Mouse (Mus musculus) cerebellum, adult 2 months (tissue): ENCODE data around the gene Tmcc1.

Source experiments
- CTCF ChIP-seq: fragments of 200-500 bp; IDR thresholded peaks from 2 replicates; pipeline ENCODE4 v1.5.1; 2011; ENCODE audit warnings: low read depth, mild to moderate bottlenecking, control low read depth, low read length, moderate library complexity, borderline replicate concordance; ENCODE audit not compliant: insufficient read depth
- POLR2A ChIP-seq: fragments of 200-500 bp; IDR thresholded peaks from 2 replicates; pipeline ENCODE4 v1.6.1; 2011; ENCODE audit warnings: low read length, control low read depth, borderline replicate concordance; ENCODE audit not compliant: insufficient read depth

DNA sequence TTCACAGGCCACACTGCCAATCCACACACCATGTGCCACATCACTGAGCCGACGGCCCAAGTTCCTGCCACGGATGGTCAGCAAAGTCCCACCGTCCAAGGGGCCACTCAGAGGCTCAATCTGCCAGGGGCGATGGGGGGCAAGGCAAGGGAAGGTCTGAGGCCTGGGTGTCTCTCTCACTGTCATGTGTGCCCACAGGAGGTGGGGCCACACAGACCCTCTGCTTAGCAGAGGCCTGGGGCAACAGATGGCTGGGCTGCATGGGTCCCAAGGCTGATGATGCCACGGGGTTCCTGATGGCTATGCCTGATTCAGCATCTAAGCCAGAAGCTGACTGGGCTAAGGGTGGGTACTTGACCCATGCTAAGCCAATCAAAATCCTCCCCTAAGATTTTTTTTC is 224.6 kb downstream of the Tmcc1 start:
- TF ChIP-seq CTCF, result no peak
- no peak for TF ChIP-seq POLR2A
